Mouse (Mus musculus): ENCODE measurements around the gene Padi4.

The Padi4 gene

GRCm38 (mm10) chr4:140788264-140788663 lies 14.2 kb upstream of the Padi4 start:
- DNase-seq (ENCODE audit: low spot score in 2 of 2): no peak

- no peak for DNase-seq (ENCODE audit: low spot score in 2 of 2)
These were observed 13.4 kb upstream of the Padi4 start for GRCm38 (mm10) chr4:140787414-140787813.

GRCm38 (mm10) chr4:140785217-140785616 lies 11.2 kb upstream of the Padi4 start:
- DNase-seq (ENCODE audit: low spot score in 2 of 2): no peak

- no peak for DNase-seq (ENCODE audit: low spot score in 2 of 2)
These were observed 10.4 kb upstream of the Padi4 start for GRCm38 (mm10) chr4:140784292-140784945.

- DNase-seq (ENCODE audit: low spot score in 2 of 2): no peak
These were observed 8.8 kb upstream of the Padi4 start for GRCm38 (mm10) chr4:140782821-140783220.

GRCm38 (mm10) chr4:140780507-140780906 lies 6.5 kb upstream of the Padi4 start:
- DNase-seq (ENCODE audit: low spot score in 2 of 2): no peak

GRCm38 (mm10) chr4:140779803-140780397 lies 5.9 kb upstream of the Padi4 start:
- DNase-seq (ENCODE audit: low spot score in 2 of 2): no peak

- DNase-seq (ENCODE audit: low spot score in 2 of 2): no peak
These were observed 2.6 kb upstream of the Padi4 start for GRCm38 (mm10) chr4:140776623-140777022.

- DNase-seq (ENCODE audit: low spot score in 2 of 2): no peak
These were observed 1.8 kb upstream of the Padi4 start for GRCm38 (mm10) chr4:140775876-140776275.

- no peak for DNase-seq (ENCODE audit: low spot score in 2 of 2)
These were observed 857 bp upstream of the Padi4 start for GRCm38 (mm10) chr4:140774893-140775292.

- no peak for DNase-seq (ENCODE audit: low spot score in 2 of 2)
These were observed 2.9 kb downstream of the Padi4 start for GRCm38 (mm10) chr4:140771091-140771490.

- no peak for DNase-seq (ENCODE audit: low spot score in 2 of 2)
These were observed 3.6 kb downstream of the Padi4 start for GRCm38 (mm10) chr4:140770433-140770832.

GRCm38 (mm10) chr4:140768973-140769372 lies 5.1 kb downstream of the Padi4 start:
- no peak for DNase-seq (ENCODE audit: low spot score in 2 of 2)

- no peak for DNase-seq (ENCODE audit: low spot score in 2 of 2)
These were observed 8.1 kb downstream of the Padi4 start for GRCm38 (mm10) chr4:140765936-140766335.

- DNase-seq (ENCODE audit: low spot score in 2 of 2): peak; percentile 41 to 72
These were observed 10.9 kb downstream of the Padi4 start for GRCm38 (mm10) chr4:140763158-140763557.

GRCm38 (mm10) chr4:140761601-140762000 lies 12.4 kb downstream of the Padi4 start:
- no peak for DNase-seq (ENCODE audit: low spot score in 2 of 2)

GRCm38 (mm10) chr4:140755811-140756210 lies 18.2 kb downstream of the Padi4 start:
- no peak for DNase-seq (ENCODE audit: low spot score in 2 of 2)

- no peak for DNase-seq (ENCODE audit: low spot score in 2 of 2)
These were observed 20.7 kb downstream of the Padi4 start for GRCm38 (mm10) chr4:140753366-140753765.

- DNase-seq (ENCODE audit: low spot score in 2 of 2): peak; percentile 26 to 49
These were observed 23.7 kb downstream of the Padi4 start for GRCm38 (mm10) chr4:140750328-140750727.

GRCm38 (mm10) chr4:140747978-140748377 lies 26.1 kb downstream of the Padi4 start:
- no peak for DNase-seq (ENCODE audit: low spot score in 2 of 2)

- peak; percentile 22 to 50 for DNase-seq (ENCODE audit: low spot score in 2 of 2)
These were observed 29.4 kb downstream of the Padi4 start for GRCm38 (mm10) chr4:140744654-140745053.

GRCm38 (mm10) chr4:140743086-140743485 lies 30.9 kb downstream of the Padi4 start:
- DNase-seq (ENCODE audit: low spot score in 2 of 2): no peak

GRCm38 (mm10) chr4:140742543-140742942 lies 31.5 kb downstream of the Padi4 start, which contains the start of gene Padi6:
TSS of gene Padi6 (minus strand) at chr4:140742643.
- no peak for DNase-seq (ENCODE audit: low spot score in 2 of 2)

GRCm38 (mm10) chr4:140741401-140741800 lies 32.6 kb downstream of the Padi4 start:
- DNase-seq (ENCODE audit: low spot score in 2 of 2): no peak
